Mouse (Mus musculus): ENCODE results near the gene Serpinb6b. TPM values are rescaled to one million over a fixed set of nuclear protein-coding genes. Genes with fewer than 3 reads are reported as not detected.

Serpinb6b gene
- polyA plus RNA-seq, 1 experiment: 12.7 TPM

GRCm38 (mm10) chr13:32974268-32974667 is 9.3 kb downstream of the Serpinb6b start:
- Histone ChIP-seq H3K27ac (ENCODE audit: insufficient read depth, low read depth, low read length) (no peak overlapping the region), H3K4me3 (ENCODE audit: insufficient read depth, low read length) (no peak overlapping the region), H3K4me1 (ENCODE audit: control insufficient read depth, insufficient read depth, low read length) (no peaks in the 10 kb centered on the region)
- no peak for TF ChIP-seq CTCF (IDR thresholded peaks at IDR 0.05; ENCODE audit: low read depth, low read length)

DNA sequence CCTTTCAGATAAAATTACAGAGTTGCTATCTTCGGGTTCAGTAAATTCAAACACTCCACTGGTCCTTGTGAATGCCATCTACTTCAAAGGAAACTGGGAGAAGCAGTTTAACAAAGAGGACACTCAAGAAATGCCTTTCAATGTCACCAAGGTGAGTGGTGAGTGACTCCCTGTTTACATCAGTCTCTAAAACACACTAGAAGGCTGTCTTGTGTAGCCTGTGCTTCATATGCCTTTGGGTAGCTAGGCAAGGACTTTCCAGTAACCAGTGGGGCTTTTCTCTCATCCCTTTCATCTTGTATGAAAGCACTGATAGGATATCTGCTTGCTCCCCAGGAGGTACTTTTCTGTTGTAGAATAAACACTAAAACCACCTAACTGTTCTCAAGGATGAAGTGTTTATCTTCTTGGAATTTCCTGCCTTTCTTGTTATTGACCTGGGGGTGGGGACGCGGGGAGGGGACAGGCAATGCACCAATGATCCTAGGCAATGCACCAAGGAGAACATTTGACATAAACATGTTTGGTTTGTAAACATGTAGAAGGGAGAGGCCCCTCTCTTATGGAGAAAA is 10.0 kb downstream of the Serpinb6b start:
- Histone ChIP-seq H3K4me1 (ENCODE audit: control insufficient read depth, insufficient read depth, low read length) (no peaks in the 10 kb centered on the region), H3K4me3 (ENCODE audit: insufficient read depth, low read length) (no peak overlapping the region), H3K27ac (ENCODE audit: insufficient read depth, low read depth, low read length) (no peak overlapping the region)
- TF ChIP-seq CTCF (IDR thresholded peaks at IDR 0.05; ENCODE audit: low read depth, low read length) (no peak), POLR2A (IDR thresholded peaks at IDR 0.05; ENCODE audit: borderline replicate concordance, low read depth, low read length) (no peak)

DNA sequence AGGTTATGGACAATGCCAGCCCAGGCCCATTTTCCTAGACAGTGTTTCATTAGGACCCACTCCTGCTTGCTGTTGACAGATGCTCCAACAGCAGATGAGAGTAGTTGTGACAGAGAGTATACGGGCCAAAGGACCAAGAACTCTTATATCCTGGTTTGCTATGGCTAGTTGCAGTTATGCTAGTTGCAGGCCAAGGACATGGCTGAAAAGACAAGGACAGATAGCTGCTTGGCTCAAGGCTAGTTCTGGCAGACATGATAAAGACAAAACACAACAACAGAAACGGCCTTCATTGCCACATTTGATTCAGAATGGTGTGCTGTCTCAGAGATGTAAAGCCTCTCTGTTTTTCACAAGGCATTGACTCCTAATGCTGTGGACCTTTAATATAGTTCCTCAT is 10.7 kb downstream of the Serpinb6b start:
- no peak overlapping the region for H3K4me3 ChIP-seq (ENCODE audit: insufficient read depth, low read length)
- TF ChIP-seq CTCF (IDR thresholded peaks at IDR 0.05; ENCODE audit: low read depth, low read length) (no peak), POLR2A (IDR thresholded peaks at IDR 0.05; ENCODE audit: borderline replicate concordance, low read depth, low read length) (no peak)
- no peaks in the 10 kb centered on the region for H3K4me1 ChIP-seq (ENCODE audit: control insufficient read depth, insufficient read depth, low read length)
- H3K27ac ChIP-seq (ENCODE audit: insufficient read depth, low read depth, low read length): no peak overlapping the region

- TF ChIP-seq POLR2A (IDR thresholded peaks at IDR 0.05; ENCODE audit: borderline replicate concordance, low read depth, low read length): no peak
- no peak for TF ChIP-seq CTCF (IDR thresholded peaks at IDR 0.05; ENCODE audit: low read depth, low read length)
- no peaks in the 10 kb centered on the region for H3K4me1 ChIP-seq (ENCODE audit: control insufficient read depth, insufficient read depth, low read length)
- no peak overlapping the region for H3K27ac ChIP-seq (ENCODE audit: insufficient read depth, low read depth, low read length)
- no peak overlapping the region for H3K4me3 ChIP-seq (ENCODE audit: insufficient read depth, low read length)
Observed at GRCm38 (mm10) chr13:32982556-32983042, 17.6 kb downstream of the Serpinb6b start.

DNA sequence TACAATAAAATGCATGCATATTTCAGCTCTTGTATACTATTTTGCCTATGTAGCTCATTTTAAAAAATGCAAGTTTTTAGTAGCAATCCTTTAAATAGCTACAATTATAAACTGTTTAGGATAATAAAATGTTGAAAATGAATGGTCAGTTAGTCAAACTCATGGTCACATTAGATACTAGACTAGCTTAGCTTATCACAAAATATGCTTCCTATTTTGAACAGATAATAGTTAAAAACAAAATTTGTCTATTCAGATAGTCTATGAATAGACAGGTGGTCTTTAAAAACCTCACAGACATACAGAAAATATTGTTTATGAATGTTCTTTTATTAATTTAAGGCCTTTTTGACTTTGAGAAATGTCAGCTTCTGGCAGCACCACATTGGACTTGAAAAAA is 21.2 kb downstream of the Serpinb6b start:
- Histone ChIP-seq H3K4me3 (ENCODE audit: insufficient read depth, low read length) (no peak overlapping the region), H3K27ac (ENCODE audit: insufficient read depth, low read depth, low read length) (no peak overlapping the region), H3K4me1 (ENCODE audit: control insufficient read depth, insufficient read depth, low read length) (no peaks in the 10 kb centered on the region)
- no peak for TF ChIP-seq POLR2A (IDR thresholded peaks at IDR 0.05; ENCODE audit: borderline replicate concordance, low read depth, low read length)
- no peak for TF ChIP-seq CTCF (IDR thresholded peaks at IDR 0.05; ENCODE audit: low read depth, low read length)

DNA sequence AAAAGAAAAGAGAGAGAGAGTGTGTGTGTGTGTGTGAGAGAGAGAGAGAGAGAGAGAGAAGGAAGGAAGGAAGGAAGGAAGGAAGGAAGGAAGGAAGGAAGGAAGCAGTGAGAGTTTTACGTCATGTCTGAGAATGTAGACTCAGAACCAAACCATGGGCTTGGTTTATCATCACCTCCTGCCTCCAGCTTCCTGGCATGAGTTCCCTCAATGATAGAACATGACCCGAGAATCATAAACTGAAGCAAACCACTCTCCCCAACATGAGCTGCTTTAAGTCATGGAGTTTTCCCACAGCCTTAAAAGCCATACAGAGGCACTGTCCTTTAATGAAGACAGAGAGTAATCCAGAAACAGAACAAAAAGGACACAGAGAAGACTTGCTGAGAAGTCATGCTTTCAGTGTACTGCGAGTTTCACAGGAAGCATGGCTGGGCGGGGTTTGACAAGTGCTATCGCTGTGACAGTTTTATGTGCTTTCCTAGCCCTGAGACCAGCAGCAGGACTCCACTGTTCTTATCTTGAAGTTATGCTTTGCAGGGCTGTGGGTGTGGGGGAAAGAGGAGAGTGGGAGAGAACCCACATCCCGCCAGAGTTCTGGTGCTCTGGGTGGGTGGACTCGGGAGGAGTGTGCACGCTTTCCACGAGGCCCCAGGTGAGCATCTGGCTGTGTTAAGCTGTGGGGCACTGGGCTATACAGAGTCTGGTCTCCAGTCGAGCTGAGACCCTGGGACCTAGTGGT is 28.3 kb downstream of the Serpinb6b start:
- Histone ChIP-seq H3K27ac (ENCODE audit: insufficient read depth, low read depth, low read length) (no peak overlapping the region), H3K4me1 (ENCODE audit: control insufficient read depth, insufficient read depth, low read length) (no peaks in the 10 kb centered on the region), H3K4me3 (ENCODE audit: insufficient read depth, low read length) (no peak overlapping the region)
- TF ChIP-seq POLR2A (IDR thresholded peaks at IDR 0.05; ENCODE audit: borderline replicate concordance, low read depth, low read length) (no peak), CTCF (IDR thresholded peaks at IDR 0.05; ENCODE audit: low read depth, low read length) (no peak)

- TF ChIP-seq CTCF (IDR thresholded peaks at IDR 0.05; ENCODE audit: low read depth, low read length) (no peak), POLR2A (IDR thresholded peaks at IDR 0.05; ENCODE audit: borderline replicate concordance, low read depth, low read length) (no peak)
- Histone ChIP-seq H3K4me3 (ENCODE audit: insufficient read depth, low read length) (no peak overlapping the region), H3K4me1 (ENCODE audit: control insufficient read depth, insufficient read depth, low read length) (no peaks in the 10 kb centered on the region), H3K27ac (ENCODE audit: insufficient read depth, low read depth, low read length) (no peak overlapping the region)
Observed at GRCm38 (mm10) chr13:32993894-32994242, 28.9 kb downstream of the Serpinb6b start.

DNA sequence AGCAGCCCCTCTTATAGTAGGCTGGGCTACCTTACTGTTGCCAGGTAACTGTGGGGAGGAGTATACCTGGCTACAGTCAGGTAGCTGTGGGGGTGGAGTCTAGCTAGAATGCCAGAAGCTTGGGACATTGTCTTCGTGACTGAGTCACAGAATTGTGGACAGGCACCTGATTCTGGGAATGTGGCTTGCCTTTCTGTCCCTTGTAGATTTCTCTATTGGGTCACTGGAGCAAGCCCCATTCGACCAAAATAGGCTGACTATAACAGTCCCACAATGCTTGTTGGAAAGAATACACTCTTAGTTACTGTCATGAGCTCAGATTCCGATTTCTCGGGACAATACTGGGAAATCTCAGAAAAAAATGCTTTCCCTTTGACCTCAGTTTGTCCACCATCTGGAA is 30.0 kb downstream of the Serpinb6b start:
- TF ChIP-seq POLR2A (IDR thresholded peaks at IDR 0.05; ENCODE audit: borderline replicate concordance, low read depth, low read length) (no peak), CTCF (IDR thresholded peaks at IDR 0.05; ENCODE audit: low read depth, low read length) (no peak)
- Histone ChIP-seq H3K4me1 (ENCODE audit: control insufficient read depth, insufficient read depth, low read length) (no peaks in the 10 kb centered on the region), H3K4me3 (ENCODE audit: insufficient read depth, low read length) (no peak overlapping the region), H3K27ac (ENCODE audit: insufficient read depth, low read depth, low read length) (no peak overlapping the region)

DNA sequence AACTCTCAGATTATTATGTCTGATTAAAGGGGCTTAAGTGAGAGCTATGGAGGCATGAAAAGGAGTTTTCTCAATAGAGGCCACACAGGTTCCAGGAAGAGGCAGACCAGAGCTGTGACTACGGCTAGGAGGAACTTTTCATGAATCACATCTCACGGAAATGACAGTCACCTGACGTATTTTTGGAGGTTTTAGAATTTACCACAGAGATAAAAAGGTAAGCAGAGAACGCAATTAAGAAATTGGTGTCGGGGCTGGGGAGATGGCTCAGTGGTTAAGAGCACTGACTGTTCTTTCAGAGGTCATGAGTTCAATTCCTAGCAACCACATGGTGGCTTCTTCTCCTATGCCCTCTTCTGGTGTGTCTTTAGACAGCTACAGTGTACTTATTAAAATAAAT is 36.3 kb downstream of the Serpinb6b start:
- Histone ChIP-seq H3K27ac (ENCODE audit: insufficient read depth, low read depth, low read length) (no peak overlapping the region), H3K4me3 (ENCODE audit: insufficient read depth, low read length) (no peak overlapping the region), H3K4me1 (ENCODE audit: control insufficient read depth, insufficient read depth, low read length) (peaks cover 28% of the 10 kb centered on the region)
- TF ChIP-seq POLR2A (IDR thresholded peaks at IDR 0.05; ENCODE audit: borderline replicate concordance, low read depth, low read length) (no peak), CTCF (IDR thresholded peaks at IDR 0.05; ENCODE audit: low read depth, low read length) (no peak)

- H3K27ac ChIP-seq (ENCODE audit: insufficient read depth, low read depth, low read length): peak within 1 kb of the TSS; percentile 92
- H3K4me3 ChIP-seq (ENCODE audit: insufficient read depth, low read length): peak within 1 kb of the TSS; percentile 61
- TF ChIP-seq POLR2A (IDR thresholded peaks at IDR 0.05; ENCODE audit: borderline replicate concordance, low read depth, low read length): no peak
- TF ChIP-seq CTCF (IDR thresholded peaks at IDR 0.05; ENCODE audit: low read depth, low read length): no peak
- peaks cover 28% of the 10 kb centered on the region for H3K4me1 ChIP-seq (ENCODE audit: control insufficient read depth, insufficient read depth, low read length)
Observed at GRCm38 (mm10) chr13:33002950-33003349, 37.9 kb downstream of the Serpinb6b start, which contains the start of gene Serpinb9. TSS of gene Serpinb9 (plus strand) at chr13:33003250.
